Mouse (Mus musculus): ENCODE data around the gene Cldnd1.

GRCm38 (mm10) chr16:58738800-58739199 is 11.1 kb downstream of the Cldnd1 start:
- TF ChIP-seq CTCF (IDR thresholded peaks at IDR 0.05; ENCODE audit: control insufficient read depth, insufficient read depth, insufficient read length): no peak
- no peak for TF ChIP-seq MYOG (IDR thresholded peaks at IDR 0.05; ENCODE audit: control insufficient read depth, extremely low read depth, insufficient read length)
- no peak for TF ChIP-seq MYOD1 (IDR thresholded peaks at IDR 0.05; ENCODE audit: control insufficient read depth, insufficient read length, low read depth)
- no peak for TF ChIP-seq MAX (IDR thresholded peaks at IDR 0.05)
- TF ChIP-seq USF1 (IDR thresholded peaks at IDR 0.05; ENCODE audit: low read depth): no peak
- no peak for TF ChIP-seq CEBPB (IDR thresholded peaks at IDR 0.05; ENCODE audit: low read depth)
- TF ChIP-seq FOSL1 (IDR thresholded peaks at IDR 0.05; ENCODE audit: insufficient read depth, low read length, poor library complexity, severe bottlenecking): no peak

Data from C2C12 (cell line).